Mouse (Mus musculus): ENCODE measurements around the gene Gm9837. TPM values are rescaled to one million over a fixed set of nuclear protein-coding genes. Genes with fewer than 3 reads are reported as not detected.

The Gm9837 gene
- polyA plus RNA-seq, 1 experiment = not detected

DNA sequence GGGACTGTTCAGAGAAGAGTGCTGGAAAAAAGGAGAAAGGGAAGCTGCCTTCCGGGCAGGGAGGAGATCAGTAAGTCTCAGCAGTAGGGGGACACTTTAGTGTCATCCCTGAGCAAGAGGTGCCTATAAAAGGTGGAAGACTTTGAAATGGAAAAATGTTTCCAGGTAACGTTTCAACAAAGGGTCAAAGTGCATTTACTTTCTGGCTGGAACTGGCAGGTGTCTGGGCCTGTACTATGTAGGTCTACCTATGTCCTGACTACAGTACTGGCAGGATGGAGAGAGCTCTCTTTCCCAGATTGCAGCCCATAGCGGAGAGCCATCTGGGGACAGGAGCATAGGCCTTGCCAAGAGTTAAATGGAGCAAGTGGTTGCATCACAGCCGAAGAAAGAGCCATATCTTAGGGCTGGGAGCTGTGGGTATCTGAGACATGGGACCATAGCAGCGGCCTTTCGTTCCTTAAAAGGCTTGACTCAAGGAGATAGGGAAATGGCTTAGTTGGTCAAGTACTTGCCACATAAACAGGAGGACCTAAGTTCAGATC lies 44.5 kb downstream of the Gm9837 start:
- DNase-seq (ENCODE audit: low read depth) = no peak

DNA sequence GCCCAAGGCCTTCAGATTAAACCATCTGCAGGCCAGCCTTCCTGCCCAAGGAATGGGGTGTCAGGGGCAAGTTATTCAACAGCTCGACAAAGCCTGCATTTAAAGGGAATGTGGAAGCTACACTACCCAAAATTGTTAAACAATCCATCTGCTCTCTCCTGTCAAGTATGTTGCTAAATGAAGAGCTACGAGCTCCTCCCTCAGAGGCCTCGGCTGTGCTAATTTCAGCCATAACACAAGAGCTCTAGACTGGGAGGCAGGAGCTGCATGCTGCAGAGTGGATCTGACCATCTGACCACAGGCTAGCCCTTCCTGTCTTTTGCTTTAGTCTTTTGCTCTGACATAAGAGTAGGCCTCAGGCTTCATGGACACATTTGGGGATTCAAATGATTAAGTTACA lies 45.0 kb downstream of the Gm9837 start:
- DNase-seq (ENCODE audit: low read depth) = no peak

DNA sequence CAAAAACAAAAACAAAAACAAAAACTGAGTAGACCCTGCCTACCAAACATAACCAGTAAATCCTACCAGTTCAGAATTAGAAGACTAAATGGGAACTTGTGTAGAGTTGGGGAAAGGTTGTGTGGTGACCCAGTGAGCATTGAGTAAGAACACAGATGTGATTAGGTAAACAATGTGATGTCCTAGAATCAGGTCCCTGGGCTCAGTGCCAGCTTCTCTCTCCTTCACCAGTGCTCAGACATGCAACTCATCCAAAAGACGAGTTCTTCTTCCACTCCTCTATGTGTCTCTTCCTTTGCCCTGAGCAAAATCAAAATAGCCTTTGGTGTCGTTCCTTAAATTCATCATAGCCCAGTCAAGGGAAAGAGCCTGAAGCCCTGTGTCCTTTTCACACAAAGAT lies 45.5 kb downstream of the Gm9837 start:
- no peak for DNase-seq (ENCODE audit: low read depth)

DNA sequence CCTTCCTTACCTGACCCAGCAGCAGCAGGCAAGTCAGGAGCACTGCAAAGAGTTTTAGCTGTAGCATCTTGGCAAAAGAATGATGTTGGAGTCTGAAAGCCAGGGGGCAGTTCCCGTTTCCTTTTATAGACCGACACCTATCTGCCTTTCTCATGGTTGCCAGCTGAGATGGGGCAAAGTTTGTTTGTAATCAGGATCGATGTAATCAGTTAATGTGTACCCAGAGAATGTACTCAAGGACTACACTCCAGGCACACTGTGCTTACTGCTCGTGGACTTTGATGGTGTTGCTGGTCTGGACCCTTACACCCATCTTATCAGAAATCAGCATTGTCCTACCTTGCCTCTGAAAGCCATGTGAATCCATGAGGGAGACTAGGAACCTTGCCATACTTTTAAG lies 47.2 kb downstream of the Gm9837 start, which contains the start of gene Leap2:
Leap2 (minus strand) TSS at position 135 of the 400 bp plus-strand sequence.
- no peak for DNase-seq (ENCODE audit: low read depth)

Other genes starting within 250 kb of the Gm9837 start
- gene Hspa4, start 170.0 kb downstream of the Gm9837 start, polyA plus RNA-seq (2012; rRNA removed) = 24.9 and 29.7 TPM in 2 replicates
- 3.1 and 5.3 TPM in 2 replicates for gene Zcchc10, start 145.8 kb downstream of the Gm9837 start, polyA plus RNA-seq (2012; rRNA removed)
- gene Aff4, start 119.6 kb downstream of the Gm9837 start, polyA plus RNA-seq (2012; rRNA removed) = 27.8 and 29.4 TPM in 2 replicates
- not detected in 2 replicates for gene Leap2, start 47.3 kb downstream of the Gm9837 start, polyA plus RNA-seq (2012; rRNA removed)
- gene Uqcrq, start 39.6 kb downstream of the Gm9837 start, polyA plus RNA-seq (2012; rRNA removed) = 537 and 665 TPM in 2 replicates
- gene Gdf9, start 39.5 kb downstream of the Gm9837 start, polyA plus RNA-seq (2012; rRNA removed) = 0.88 and 1.5 TPM in 2 replicates
- 1.3 and 1.4 TPM in 2 replicates for gene Gm10447, start 13.4 kb downstream of the Gm9837 start, polyA plus RNA-seq (2012; rRNA removed)
- gene Shroom1, start 13.3 kb downstream of the Gm9837 start, polyA plus RNA-seq (2012; rRNA removed) = 12.6 and 12.8 TPM in 2 replicates
- gene Gm9945, start 9.7 kb upstream of the Gm9837 start, polyA plus RNA-seq (2012; rRNA removed) = not detected in 2 replicates
- gene Sowaha, start 9.8 kb upstream of the Gm9837 start, polyA plus RNA-seq (2012; rRNA removed) = 0.15 and 0.19 TPM in 2 replicates
- 24.9 and 27.7 TPM in 2 replicates for gene Sept8, start 48.8 kb upstream of the Gm9837 start, polyA plus RNA-seq (2012; rRNA removed)
- 5.9 and 6.4 TPM in 2 replicates for gene Kif3a, start 96.9 kb upstream of the Gm9837 start, polyA plus RNA-seq (2012; rRNA removed)
- gene Il4, start 148.2 kb upstream of the Gm9837 start, polyA plus RNA-seq (2012; rRNA removed) = not detected in 2 replicates
- gene Il13, start 164.2 kb upstream of the Gm9837 start, polyA plus RNA-seq (2012; rRNA removed) = 0.41 TPM in 1 of 2 replicates, not detected in the other
- gene Rad50, start 236.8 kb upstream of the Gm9837 start, polyA plus RNA-seq (2012; rRNA removed) = 7.4 and 8.7 TPM in 2 replicates